Mouse (Mus musculus): ENCODE results near the gene Rps19bp1. TPM values are rescaled to one million over a fixed set of nuclear protein-coding genes. Genes with fewer than 3 reads are reported as not detected.

The Rps19bp1 gene
- total and polyA plus RNA-seq, 3 experiments, result 78.9 to 155 TPM; not detected in 1

DNA sequence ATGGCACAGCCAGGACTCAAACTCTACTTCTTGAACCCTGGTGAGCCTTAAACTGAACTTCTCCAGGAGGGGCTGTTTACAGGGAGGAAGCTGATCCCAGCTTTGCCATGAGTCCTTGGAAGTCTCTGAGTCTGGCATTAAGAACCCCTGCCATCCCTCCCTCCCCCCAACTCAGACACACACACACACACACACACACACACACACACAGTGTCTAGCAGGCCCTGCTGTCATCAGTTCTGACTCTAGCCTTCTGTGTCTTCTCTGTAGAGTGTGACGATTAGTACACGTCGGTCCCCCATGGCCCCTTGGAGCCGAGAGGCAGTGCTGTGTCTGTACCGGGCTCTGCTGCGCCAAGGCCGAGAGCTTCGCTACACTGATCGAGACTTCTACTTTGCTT is 28.6 kb downstream of the Rps19bp1 start, which contains the start of gene AC140267.1:
AC140267.1 (plus strand) TSS at position 301 of the 400 bp plus-strand sequence.
- H3K9ac ChIP-seq (ENCODE audit: control insufficient read depth, low read depth, low read length, poor library complexity, severe bottlenecking), result peak within 1 kb of the TSS; percentile 94
- no peak for DNase-seq (ENCODE audit: low read depth, low spot score)
- H3K4me1 ChIP-seq (ENCODE audit: control insufficient read depth in 1 of 2, insufficient read depth in 2 of 2, low read length in 2 of 2), result peaks cover 4 to 14% of the 10 kb centered on the region in 2 experiments; a peak in 3 of 4 replicates
- H3K9me3 ChIP-seq (replicated peaks; ENCODE audit: insufficient read depth, low read length), result no peaks in the 10 kb centered on the region
- no peak within 1 kb of the TSS for H3K27ac ChIP-seq (ENCODE audit: control insufficient read depth, low read depth, low read length)
- no peak for TF ChIP-seq MXI1 (IDR thresholded peaks at IDR 0.05; ENCODE audit: low read depth, low read length)
- no peak for TF ChIP-seq BHLHE40 (IDR thresholded peaks at IDR 0.05; ENCODE audit: borderline replicate concordance, low read depth, low read length)
- TF ChIP-seq TAL1 (IDR thresholded peaks at IDR 0.05; ENCODE audit: low read length), result no peak
- TF ChIP-seq HCFC1 (IDR thresholded peaks at IDR 0.05; ENCODE audit: low read depth, low read length), result no peak
- TF ChIP-seq KAT2A (conservative IDR thresholded peaks at IDR 0.05; ENCODE audit: low read depth, low read length), result no peak
- no peak for TF ChIP-seq ZMIZ1 (IDR thresholded peaks at IDR 0.05; ENCODE audit: low read depth, low read length)
- no peak for TF ChIP-seq RAD21 (IDR thresholded peaks at IDR 0.05; ENCODE audit: low read depth, low read length)
- TF ChIP-seq ZKSCAN1 (IDR thresholded peaks at IDR 0.05; ENCODE audit: low read depth, low read length), result no peak
- TF ChIP-seq MEF2A (IDR thresholded peaks at IDR 0.05; ENCODE audit: extremely low read depth, insufficient replicate concordance, low read depth, low read length, poor library complexity, severe bottlenecking), result no peak
- no peak for TF ChIP-seq CHD2 (IDR thresholded peaks at IDR 0.05; ENCODE audit: low read length)
- TF ChIP-seq TCF12 (IDR thresholded peaks at IDR 0.05; ENCODE audit: low read depth, low read length), result no peak
- TF ChIP-seq POLR2AphosphoS2 (IDR thresholded peaks at IDR 0.05; ENCODE audit: low read length), result no peak
- TF ChIP-seq ZNF384 (IDR thresholded peaks at IDR 0.05; ENCODE audit: low read depth, low read length), result no peak
- no peak for TF ChIP-seq NRF1 (IDR thresholded peaks at IDR 0.05; ENCODE audit: insufficient read depth, low read depth, low read length, poor library complexity, severe bottlenecking)
- peaks cover 13 to 17% of the 10 kb centered on the region in 2 experiments for H3K36me3 ChIP-seq (ENCODE audit: control insufficient read depth in 1 of 2, insufficient read depth in 2 of 2, low read length in 2 of 2)
- H3K79me2 ChIP-seq (ENCODE audit: control insufficient read depth, insufficient read depth, low read length, poor library complexity), result peaks cover 16% of the 10 kb centered on the region
- peak within 1 kb of the TSS; percentile 95 to 100 for H3K4me3 ChIP-seq (ENCODE audit: control insufficient read depth in 1 of 2, insufficient read depth in 1 of 2, low read depth in 2 of 2, low read length in 2 of 2)
- H3K27me3 ChIP-seq (ENCODE audit: control insufficient read depth in 1 of 2, insufficient read depth in 2 of 2, low read length in 2 of 2), result no peaks in the 10 kb centered on the region

DNA sequence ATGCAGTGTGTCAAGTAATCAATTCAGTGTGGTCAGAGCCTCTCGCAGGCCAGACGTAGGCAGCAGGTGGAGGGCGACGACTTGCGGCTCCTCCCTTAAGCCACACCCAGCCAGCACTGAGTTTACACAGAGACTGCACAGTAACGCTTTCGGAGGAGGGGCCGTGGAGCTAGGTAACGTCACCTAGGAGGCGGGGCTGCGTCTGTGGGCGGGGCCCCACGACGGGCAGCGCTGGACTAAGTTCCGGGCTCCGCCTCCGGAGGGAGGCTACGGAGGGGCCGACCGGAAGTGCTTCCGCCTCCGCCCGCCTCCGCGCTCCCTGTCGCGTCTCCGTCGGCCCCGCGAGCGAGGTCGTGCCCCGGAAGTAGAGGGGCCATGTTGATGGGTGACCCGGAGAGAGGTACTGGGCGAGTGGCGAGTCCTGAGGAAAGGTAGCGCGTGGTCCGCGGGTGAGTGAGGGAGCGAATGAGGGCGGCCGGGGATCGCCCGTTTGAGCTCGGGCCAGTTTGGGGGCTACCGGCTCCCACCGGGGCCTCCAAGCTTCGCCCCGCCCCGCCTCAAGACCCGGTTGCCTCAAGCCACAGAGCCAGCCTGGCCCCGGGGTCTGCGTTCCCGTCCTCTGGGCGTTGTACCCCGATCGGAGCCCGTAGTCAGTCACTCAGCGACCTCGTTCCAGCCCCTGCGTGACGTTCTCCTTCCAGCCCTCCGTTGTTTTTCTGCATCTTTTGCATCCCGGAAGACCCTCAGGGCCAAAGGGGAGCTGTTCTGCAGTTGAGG is 30.2 kb downstream of the Rps19bp1 start, which contains the start of gene Mief1:
Mief1 (plus strand) TSS at position 286 of the 777 bp plus-strand sequence.
- H3K27me3 ChIP-seq (ENCODE audit: control insufficient read depth in 1 of 2, insufficient read depth in 2 of 2, low read length in 2 of 2), result no peaks in the 10 kb centered on the region
- peak within 1 kb of the TSS; percentile 54 for H3K27ac ChIP-seq (ENCODE audit: control insufficient read depth, low read depth, low read length)
- peak within 1 kb of the TSS; percentile 94 for H3K9ac ChIP-seq (ENCODE audit: control insufficient read depth, low read depth, low read length, poor library complexity, severe bottlenecking)
- H3K4me3 ChIP-seq (ENCODE audit: control insufficient read depth in 1 of 2, insufficient read depth in 1 of 2, low read depth in 2 of 2, low read length in 2 of 2), result peak within 1 kb of the TSS; percentile 95 to 100
- peaks cover 13 to 16% of the 10 kb centered on the region in 2 experiments for H3K36me3 ChIP-seq (ENCODE audit: control insufficient read depth in 1 of 2, insufficient read depth in 2 of 2, low read length in 2 of 2)
- peaks cover 16% of the 10 kb centered on the region for H3K79me2 ChIP-seq (ENCODE audit: control insufficient read depth, insufficient read depth, low read length, poor library complexity)
- H3K9me3 ChIP-seq (replicated peaks; ENCODE audit: insufficient read depth, low read length), result no peaks in the 10 kb centered on the region
- peaks cover 4 to 14% of the 10 kb centered on the region in 2 experiments; a peak in 3 of 4 replicates for H3K4me1 ChIP-seq (ENCODE audit: control insufficient read depth in 1 of 2, insufficient read depth in 2 of 2, low read length in 2 of 2)
- peak; percentile 98 for DNase-seq (ENCODE audit: low read depth, low spot score)
- TF ChIP-seq BHLHE40 (IDR thresholded peaks at IDR 0.05; ENCODE audit: borderline replicate concordance, low read depth, low read length) (no peak), HCFC1 (IDR thresholded peaks at IDR 0.05; ENCODE audit: low read depth, low read length) (peak; percentile 92), TCF12 (IDR thresholded peaks at IDR 0.05; ENCODE audit: low read depth, low read length) (peak; percentile 42; the same call in 1 of the 2 replicates), MAFK (IDR thresholded peaks at IDR 0.05; ENCODE audit: borderline replicate concordance, low read depth, low read length) (no peak), ZNF384 (IDR thresholded peaks at IDR 0.05; ENCODE audit: low read depth, low read length) (no peak), MAZ (IDR thresholded peaks at IDR 0.05; ENCODE audit: low read depth, low read length) (no peak), NRF1 (IDR thresholded peaks at IDR 0.05; ENCODE audit: insufficient read depth, low read depth, low read length, poor library complexity, severe bottlenecking) (0 out of 2 replicates have a peak, but pooled peaks have one; percentile 26), POLR2AphosphoS2 (IDR thresholded peaks at IDR 0.05; ENCODE audit: low read length) (peak; percentile 43; the same call in 1 of the 2 replicates), MYB (IDR thresholded peaks at IDR 0.05; ENCODE audit: low read depth, low read length) (no peak), MAX (IDR thresholded peaks at IDR 0.05; ENCODE audit: low read length) (peak; percentile 28; the same call in 1 of the 2 replicates), USF1 (IDR thresholded peaks at IDR 0.05; ENCODE audit: low read depth, low read length) (0 out of 2 replicates have a peak, but pooled peaks have one; percentile 7), USF2 (IDR thresholded peaks at IDR 0.05; ENCODE audit: borderline replicate concordance in 1 of 2, insufficient read depth in 1 of 2, low read depth in 1 of 2, low read length in 2 of 2) (no peak), SIN3A (IDR thresholded peaks at IDR 0.05; ENCODE audit: low read length) (peak; percentile 74), ETS1 (IDR thresholded peaks at IDR 0.05; ENCODE audit: low read depth, low read length) (0 out of 2 replicates have a peak, but pooled peaks have one; percentile 30), CHD2 (IDR thresholded peaks at IDR 0.05; ENCODE audit: low read length) (peak; percentile 42; the same call in 1 of the 2 replicates), RCOR1 (IDR thresholded peaks at IDR 0.05; ENCODE audit: low read depth, low read length) (no peak), GABPA (IDR thresholded peaks at IDR 0.05; ENCODE audit: low read depth, low read length) (no peak), GATA1 (IDR thresholded peaks at IDR 0.05; ENCODE audit: low read depth, low read length) (no peak), ZC3H11A (IDR thresholded peaks at IDR 0.05; ENCODE audit: low read depth, low read length) (no peak), JUND (IDR thresholded peaks at IDR 0.05; ENCODE audit: low read depth, low read length) (no peak)
